Mouse (Mus musculus) E14TG2a.4 (cell line): Measurements from ENCODE around the gene Cyth1.

Experiments used
- H3K27me3 ChIP-seq: 2 replicates; pipeline ENCODE4 v1.6.1; 2014; ENCODE audit warnings: low read length, control low read depth; ENCODE audit not compliant: insufficient read depth
- H3K36me3 ChIP-seq: 2 replicates; pipeline ENCODE4 v1.6.1; 2014; ENCODE audit warnings: low read length, control low read depth; ENCODE audit not compliant: insufficient read depth
- H3K4me1 ChIP-seq: replicated peaks from 2 replicates; pipeline ENCODE4 v1.6.1; 2014; ENCODE audit warnings: low read depth, low read length, control low read depth
- H3K4me3 ChIP-seq: replicated peaks from 2 replicates; pipeline ENCODE4 v1.5.1; 2014; ENCODE audit warnings: mild to moderate bottlenecking, low read length
- H3K9me3 ChIP-seq: 2 replicates; pipeline ENCODE4 v1.6.1; 2014; ENCODE audit warnings: low read length, control low read depth
- CTCF ChIP-seq: conservative IDR thresholded peaks from 2 replicates; pipeline ENCODE4 v1.5.1; 2014; ENCODE audit warnings: low read length
- NANOG ChIP-seq: IDR thresholded peaks from 2 replicates; pipeline ENCODE4 v1.6.1; 2014; ENCODE audit warnings: borderline replicate concordance, low read length, mixed read lengths
- POU5F1 ChIP-seq: IDR thresholded peaks from 2 replicates; pipeline ENCODE4 v1.6.1; 2014; ENCODE audit warnings: low read length, borderline replicate concordance

Cyth1 gene

GRCm38 (mm10) chr11:118166626-118167025 is 81.8 kb downstream of the Cyth1 start:
- H3K36me3 ChIP-seq: no peaks in the 10 kb centered on the region
- no peak for TF ChIP-seq CTCF
- H3K4me1 ChIP-seq: peaks cover 32% of the 10 kb centered on the region
- no peaks in the 10 kb centered on the region for H3K9me3 ChIP-seq
- no peaks in the 10 kb centered on the region for H3K27me3 ChIP-seq
- H3K4me3 ChIP-seq: no peak overlapping the region

GRCm38 (mm10) chr11:118165681-118166080 is 82.7 kb downstream of the Cyth1 start:
- no peak for TF ChIP-seq NANOG
- TF ChIP-seq CTCF: no peak
- TF ChIP-seq POU5F1: no peak
- Histone ChIP-seq H3K27me3 (no peaks in the 10 kb centered on the region), H3K4me3 (no peak overlapping the region; the same call in 1 of the 2 replicates), H3K36me3 (no peaks in the 10 kb centered on the region), H3K4me1 (peaks cover 32% of the 10 kb centered on the region), H3K9me3 (no peaks in the 10 kb centered on the region)

GRCm38 (mm10) chr11:118164566-118164965 is 83.8 kb downstream of the Cyth1 start:
- TF ChIP-seq NANOG: no peak
- no peak for TF ChIP-seq CTCF
- no peak for TF ChIP-seq POU5F1

GRCm38 (mm10) chr11:118162245-118162644 is 86.1 kb downstream of the Cyth1 start:
- Histone ChIP-seq H3K27me3 (no peaks in the 10 kb centered on the region), H3K4me1 (peaks cover 23% of the 10 kb centered on the region), H3K4me3 (no peak overlapping the region), H3K9me3 (no peaks in the 10 kb centered on the region), H3K36me3 (no peaks in the 10 kb centered on the region)
- TF ChIP-seq POU5F1 (no peak), CTCF (no peak)

More at GRCm38 (mm10) chr11:118164566-118164965, 83.8 kb downstream of the Cyth1 start:
- Histone ChIP-seq H3K36me3 (no peaks in the 10 kb centered on the region), H3K27me3 (no peaks in the 10 kb centered on the region), H3K9me3 (no peaks in the 10 kb centered on the region), H3K4me3 (no peak overlapping the region), H3K4me1 (peaks cover 32% of the 10 kb centered on the region)

GRCm38 (mm10) chr11:118161240-118161639 is 87.2 kb downstream of the Cyth1 start:
- TF ChIP-seq CTCF (no peak), POU5F1 (no peak), NANOG (no peak)
- Histone ChIP-seq H3K9me3 (no peaks in the 10 kb centered on the region), H3K36me3 (no peaks in the 10 kb centered on the region), H3K27me3 (no peaks in the 10 kb centered on the region), H3K4me3 (no peak overlapping the region), H3K4me1 (peaks cover 17% of the 10 kb centered on the region)

- TF ChIP-seq POU5F1: no peak
- no peak for TF ChIP-seq CTCF
- no peak for TF ChIP-seq NANOG
- Histone ChIP-seq H3K36me3 (no peaks in the 10 kb centered on the region), H3K4me3 (no peak overlapping the region), H3K27me3 (no peaks in the 10 kb centered on the region), H3K4me1 (peaks cover 13% of the 10 kb centered on the region), H3K9me3 (no peaks in the 10 kb centered on the region)
Measured at GRCm38 (mm10) chr11:118160763-118161162, 87.6 kb downstream of the Cyth1 start.

GRCm38 (mm10) chr11:118158753-118159152 is 89.6 kb downstream of the Cyth1 start:
- TF ChIP-seq NANOG (no peak), POU5F1 (no peak), CTCF (no peak)
- Histone ChIP-seq H3K4me3 (no peak overlapping the region), H3K27me3 (no peaks in the 10 kb centered on the region), H3K9me3 (no peaks in the 10 kb centered on the region), H3K4me1 (no peaks in the 10 kb centered on the region), H3K36me3 (no peaks in the 10 kb centered on the region)

- H3K4me1 ChIP-seq: no peaks in the 10 kb centered on the region
- TF ChIP-seq CTCF (no peak), POU5F1 (no peak), NANOG (no peak)
- no peaks in the 10 kb centered on the region for H3K27me3 ChIP-seq
- H3K36me3 ChIP-seq: no peaks in the 10 kb centered on the region
- H3K4me3 ChIP-seq: no peak overlapping the region
- H3K9me3 ChIP-seq: no peaks in the 10 kb centered on the region
Measured at GRCm38 (mm10) chr11:118156480-118157060, 91.8 kb downstream of the Cyth1 start.

GRCm38 (mm10) chr11:118152964-118153363 is 95.4 kb downstream of the Cyth1 start:
- no peak for TF ChIP-seq NANOG
- no peak for TF ChIP-seq CTCF
- Histone ChIP-seq H3K27me3 (no peaks in the 10 kb centered on the region), H3K36me3 (no peaks in the 10 kb centered on the region), H3K4me1 (peaks cover 13% of the 10 kb centered on the region; the same call in 1 of the 2 replicates), H3K4me3 (no peak overlapping the region), H3K9me3 (peaks cover 3% of the 10 kb centered on the region; the same call in 1 of the 2 replicates)
